Mouse (Mus musculus) heart, adult 11 months (tissue): ENCODE data around the gene Lmtk3.

Experiments used
- DNase-seq: peaks from one replicate; pipeline ENCODE4 v3.0.0; 2022

Lmtk3 gene

GRCm38 (mm10) chr7:45783511-45784091 is at the start of gene Lmtk3:
TSS of gene Lmtk3 (plus strand) at chr7:45783738.
- DNase-seq = no peak

- DNase-seq = no peak
These were observed 44.3 kb upstream of the Lmtk3 start for GRCm38 (mm10) chr7:45739162-45739763.

GRCm38 (mm10) chr7:45739820-45740219 is 43.7 kb upstream of the Lmtk3 start:
- DNase-seq = no peak

GRCm38 (mm10) chr7:45741308-45741707 is 42.2 kb upstream of the Lmtk3 start:
- DNase-seq = no peak

GRCm38 (mm10) chr7:45741777-45742176 is 41.8 kb upstream of the Lmtk3 start:
- no peak for DNase-seq

- DNase-seq = no peak
These were observed 41.2 kb upstream of the Lmtk3 start for GRCm38 (mm10) chr7:45742338-45742737.

GRCm38 (mm10) chr7:45744387-45744786 is 39.2 kb upstream of the Lmtk3 start:
- peak; percentile 94 for DNase-seq

GRCm38 (mm10) chr7:45746518-45746917 is 37.0 kb upstream of the Lmtk3 start:
- no peak for DNase-seq

GRCm38 (mm10) chr7:45747450-45747849 is 36.1 kb upstream of the Lmtk3 start:
- DNase-seq = no peak

- DNase-seq = no peak
These were observed 35.4 kb upstream of the Lmtk3 start for GRCm38 (mm10) chr7:45748110-45748509.

GRCm38 (mm10) chr7:45749401-45749800 is 34.1 kb upstream of the Lmtk3 start:
- no peak for DNase-seq

- no peak for DNase-seq
These were observed 33.4 kb upstream of the Lmtk3 start for GRCm38 (mm10) chr7:45750162-45750561.

- DNase-seq = no peak
These were observed 27.8 kb upstream of the Lmtk3 start for GRCm38 (mm10) chr7:45755703-45756102.

GRCm38 (mm10) chr7:45759400-45759799 is 24.1 kb upstream of the Lmtk3 start:
- DNase-seq = no peak

- no peak for DNase-seq
These were observed 23.4 kb upstream of the Lmtk3 start for GRCm38 (mm10) chr7:45760151-45760550.

- no peak for DNase-seq
These were observed 17.5 kb upstream of the Lmtk3 start for GRCm38 (mm10) chr7:45765995-45766394.

GRCm38 (mm10) chr7:45766764-45767163 is 16.8 kb upstream of the Lmtk3 start:
- no peak for DNase-seq

- DNase-seq = no peak
These were observed 16.0 kb upstream of the Lmtk3 start for GRCm38 (mm10) chr7:45767500-45767899.

- no peak for DNase-seq
These were observed 13.0 kb upstream of the Lmtk3 start for GRCm38 (mm10) chr7:45770427-45771082.

- DNase-seq = peak; percentile 82
These were observed 12.4 kb upstream of the Lmtk3 start for GRCm38 (mm10) chr7:45771101-45771500.

GRCm38 (mm10) chr7:45775237-45775636 is 8.3 kb upstream of the Lmtk3 start:
- DNase-seq = no peak

- DNase-seq = no peak
These were observed 4.4 kb upstream of the Lmtk3 start for GRCm38 (mm10) chr7:45779081-45779641.

- no peak for DNase-seq
These were observed 1.3 kb upstream of the Lmtk3 start for GRCm38 (mm10) chr7:45782271-45782670.
